Mouse (Mus musculus) G1E (cell line): ENCODE data around the gene Tll2.

Experiments
- CTCF ChIP-seq: IDR thresholded peaks from 2 replicates; pipeline ENCODE4 v1.5.1; 2012; ENCODE audit warnings: low read depth, low read length, inconsistent platforms, mixed read lengths
- TAL1 ChIP-seq: conservative IDR thresholded peaks from 2 replicates; pipeline ENCODE4 v1.6.1; 2012; ENCODE audit warnings: low read depth, low read length, inconsistent platforms, mixed read lengths

- TF ChIP-seq CTCF (no peak), TAL1 (no peak)
These were observed 105.8 kb downstream of the Tll2 start for GRCm38 (mm10) chr19:41100863-41101262.
